Mouse (Mus musculus) layer of hippocampus, postnatal 36 days (tissue): Measurements from ENCODE around the gene Dlx1. TPM values are rescaled to one million over a fixed set of nuclear protein-coding genes. Genes with fewer than 3 reads are reported as not detected.

Experiments used
- DNase-seq, 2 experiments: peaks; one replicate each; pipeline ENCODE4 v3.0.0; 2022
- total RNA-seq, 2 experiments: library from RNA; stranded (reverse); gene quantifications; 2 replicates each; pipeline ENCODE4 v1.2.3; 2021

The Dlx1 gene
- total RNA-seq, 2 experiments from 2014 or later: 15.0 to 16.2 TPM

GRCm38 (mm10) chr2:71528714-71529510 is 999 bp downstream of the Dlx1 start:
- no peak for DNase-seq

- DNase-seq: no peak
Measured at GRCm38 (mm10) chr2:71529511-71530351, 1.8 kb downstream of the Dlx1 start.

- DNase-seq: no peak
Measured at GRCm38 (mm10) chr2:71530391-71531123, 2.6 kb downstream of the Dlx1 start.

- no peak for DNase-seq
Measured at GRCm38 (mm10) chr2:71531124-71531590, 3.2 kb downstream of the Dlx1 start.

GRCm38 (mm10) chr2:71531990-71532970 is 4.4 kb downstream of the Dlx1 start:
- DNase-seq: no peak

- no peak for DNase-seq
Measured at GRCm38 (mm10) chr2:71533094-71533493, 5.2 kb downstream of the Dlx1 start.

- no peak for DNase-seq
Measured at GRCm38 (mm10) chr2:71534242-71535052, 6.5 kb downstream of the Dlx1 start.

GRCm38 (mm10) chr2:71540611-71541417 is 12.9 kb downstream of the Dlx1 start:
- DNase-seq: no peak

GRCm38 (mm10) chr2:71541418-71542226 is 13.7 kb downstream of the Dlx1 start:
- no peak for DNase-seq

- no peak for DNase-seq
Measured at GRCm38 (mm10) chr2:71542227-71542815, 14.4 kb downstream of the Dlx1 start.

- no peak for DNase-seq
Measured at GRCm38 (mm10) chr2:71542816-71543301, 14.9 kb downstream of the Dlx1 start.

- DNase-seq: no peak
Measured at GRCm38 (mm10) chr2:71543531-71543930, 15.6 kb downstream of the Dlx1 start.

- no peak for DNase-seq
Measured at GRCm38 (mm10) chr2:71543948-71544347, 16.0 kb downstream of the Dlx1 start.

GRCm38 (mm10) chr2:71544391-71545285 is 16.7 kb downstream of the Dlx1 start:
- DNase-seq: no peak

GRCm38 (mm10) chr2:71545401-71545881 is 17.5 kb downstream of the Dlx1 start:
- no peak for DNase-seq

- no peak for DNase-seq
Measured at GRCm38 (mm10) chr2:71545882-71546639, 18.1 kb downstream of the Dlx1 start.
